Mouse (Mus musculus) lung, embryonic 15.5 days (tissue): ENCODE data around the gene Gm14214. TPM values are rescaled to one million over a fixed set of nuclear protein-coding genes. Genes with fewer than 3 reads are reported as not detected.
A peak's percentile ranks its signal among the peaks of the same experiment; 100 is the strongest.

Experiments
- ATAC-seq: fragments of 200-750 bp; cut with Nextera tagmentation; 2 replicates; pipeline ENCODE4 v1.8.0; 2017; ENCODE audit warnings: moderate number of reproducible peaks, borderline replicate concordance; ENCODE audit not compliant: low FRiP score, low TSS enrichment; ENCODE audit errors: extremely low read depth
- H3K27ac ChIP-seq: fragments of 300-500 bp; sonication (generic); 2 replicates; pipeline ENCODE4 v1.5.1; 2015; ENCODE audit warnings: moderate library complexity, mild to moderate bottlenecking, inconsistent platforms
- H3K27me3 ChIP-seq: fragments of 300-500 bp; sonication (generic); 2 replicates; pipeline ENCODE4 v1.6.1; 2015; ENCODE audit warnings: inconsistent platforms
- H3K36me3 ChIP-seq: fragments of 300-500 bp; sonication (generic); 2 replicates; pipeline ENCODE4 v1.6.1; 2015; ENCODE audit warnings: inconsistent platforms
- H3K4me1 ChIP-seq: fragments of 300-500 bp; sonication (generic); 2 replicates; pipeline ENCODE4 v1.6.1; 2015; ENCODE audit warnings: inconsistent platforms
- H3K4me2 ChIP-seq: fragments of 300-500 bp; sonication (generic); 2 replicates; pipeline ENCODE4 v1.6.1; 2015; ENCODE audit warnings: inconsistent platforms, mild to moderate bottlenecking, moderate library complexity
- H3K4me3 ChIP-seq: fragments of 300-500 bp; sonication (generic); 2 replicates; pipeline ENCODE4 v1.5.1; 2015; ENCODE audit warnings: mild to moderate bottlenecking, inconsistent platforms
- H3K9ac ChIP-seq: fragments of 300-500 bp; sonication (generic); 2 replicates; pipeline ENCODE4 v1.6.1; 2015; ENCODE audit warnings: inconsistent platforms
- H3K9me3 ChIP-seq: fragments of 300-500 bp; sonication (generic); 2 replicates; pipeline ENCODE4 v1.6.1; 2016; ENCODE audit warnings: inconsistent platforms
- WGBS: fragments of 180-500 bp; shearing (Covaris S2); methylation state at CpG from one replicate; pipeline ENCODE4 v1.1.7; 2015; 5-methylcytosine and 5-hydroxymethylcytosine counted together
- polyA plus RNA-seq: library from polyadenylated mRNA; unstranded; fragments of >200 nt; fragmentation: Nextera tagmentation; extraction: Ambion mirVana; gene quantifications from 2 replicates; pipeline ENCODE4 v1.2.1, GENCODE M21; 2015

The Gm14214 gene
- polyA plus RNA-seq, 1 experiment from 2014 or later: not detected

DNA sequence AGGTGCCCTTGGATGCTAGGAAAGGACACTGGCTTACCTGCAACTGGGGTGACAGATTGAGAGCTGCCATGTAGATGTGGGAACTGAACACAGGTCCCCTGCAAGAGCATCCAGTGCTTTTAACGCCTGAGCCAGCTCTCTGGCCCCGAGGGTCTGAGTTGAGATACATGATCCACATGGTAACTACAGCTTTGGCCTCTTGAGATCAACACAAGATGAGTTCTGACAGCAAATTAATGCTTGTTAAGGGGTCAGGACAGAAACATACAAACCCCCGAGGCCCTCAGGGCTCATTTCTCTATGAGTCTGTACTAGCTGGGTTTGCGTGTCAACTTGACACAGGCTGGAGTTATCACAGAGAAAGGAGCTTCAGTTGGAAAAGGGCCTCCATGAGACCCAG lies 25.9 kb downstream of the Gm14214 start:
- no peaks in the 10 kb centered on the region for H3K36me3 ChIP-seq
- peaks cover under 1% of the 10 kb centered on the region for H3K4me1 ChIP-seq
- H3K27ac ChIP-seq: no peak overlapping the region
- no peak overlapping the region for H3K4me2 ChIP-seq
- WGBS: 67% methylated on average over 4 of the region's 4 CpGs
- no peak overlapping the region for H3K4me3 ChIP-seq
- no peaks in the 10 kb centered on the region for H3K27me3 ChIP-seq
- H3K9me3 ChIP-seq: no peaks in the 10 kb centered on the region
- no peak overlapping the region for H3K9ac ChIP-seq
- no peak for ATAC-seq

DNA sequence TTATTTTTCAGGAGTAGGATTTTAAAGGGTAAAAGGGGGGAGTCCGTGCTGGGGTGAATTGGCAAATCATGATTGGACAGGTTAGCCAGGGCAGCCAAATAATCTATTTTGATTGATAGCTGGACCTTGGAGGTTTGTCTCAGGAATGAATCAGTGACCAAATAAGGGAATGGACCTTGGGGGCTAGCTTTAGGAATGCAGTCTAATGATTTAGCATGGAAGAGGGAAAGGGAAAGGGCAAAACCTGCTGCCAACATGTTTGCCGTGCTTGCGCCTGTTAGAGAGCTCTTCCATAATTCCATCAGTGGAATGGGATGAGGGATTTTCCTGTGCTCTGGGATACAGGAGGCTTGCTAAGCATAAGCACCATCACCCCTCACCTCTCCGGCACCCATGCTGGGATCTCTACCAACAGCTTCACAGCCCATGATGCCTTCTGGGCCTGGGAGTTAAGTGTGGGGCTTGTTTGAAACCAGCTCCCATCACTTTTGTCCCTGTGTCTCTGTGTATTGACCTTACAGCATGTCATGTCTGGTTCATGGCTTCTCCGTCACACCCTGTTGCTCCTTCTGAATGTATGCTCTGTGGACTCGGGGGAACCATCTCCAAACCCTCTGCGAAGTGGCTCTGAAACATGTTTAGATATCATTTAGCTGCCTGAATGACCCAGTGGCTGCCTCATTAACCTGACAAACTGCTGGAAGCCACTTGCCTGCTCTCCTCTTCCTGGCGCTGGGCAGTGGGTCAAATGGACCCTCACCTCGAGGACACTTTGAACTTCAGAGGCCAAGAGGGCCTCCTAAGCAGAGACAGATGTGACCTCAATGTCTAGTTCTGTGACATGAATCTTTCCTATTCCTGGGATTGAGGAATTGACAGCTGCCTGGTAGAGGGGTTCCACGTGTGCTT lies 26.7 kb downstream of the Gm14214 start:
- no peak for ATAC-seq
- H3K36me3 ChIP-seq: no peaks in the 10 kb centered on the region
- no peak overlapping the region for H3K9ac ChIP-seq
- no peak overlapping the region for H3K27ac ChIP-seq
- 66% methylated on average over 10 of the region's 10 CpGs for WGBS
- H3K27me3 ChIP-seq: no peaks in the 10 kb centered on the region
- H3K4me2 ChIP-seq: no peak overlapping the region
- H3K9me3 ChIP-seq: no peaks in the 10 kb centered on the region
- no peaks in the 10 kb centered on the region for H3K4me1 ChIP-seq
- no peak overlapping the region for H3K4me3 ChIP-seq

DNA sequence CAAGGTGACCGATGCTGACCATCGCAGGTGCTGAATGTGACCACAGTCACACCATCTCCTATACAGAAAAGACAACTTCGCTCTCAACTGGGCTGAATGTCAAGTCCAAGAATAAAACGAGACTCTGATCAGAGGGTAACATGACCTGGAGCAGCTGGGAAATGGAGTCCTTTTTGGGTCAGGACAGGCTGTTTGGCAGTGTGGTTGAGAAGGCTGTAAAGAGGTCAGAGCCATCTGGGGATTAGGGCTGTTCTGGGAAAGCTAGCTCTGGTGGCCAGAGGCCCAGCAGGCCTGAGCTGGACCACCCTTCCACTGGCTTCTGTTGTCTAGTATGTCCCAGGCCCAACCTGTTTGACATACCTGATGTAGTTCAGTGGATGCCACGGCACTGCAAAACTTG lies 31.2 kb downstream of the Gm14214 start:
- H3K36me3 ChIP-seq: no peaks in the 10 kb centered on the region
- no peak overlapping the region for H3K4me3 ChIP-seq
- H3K9me3 ChIP-seq: no peaks in the 10 kb centered on the region
- H3K27ac ChIP-seq: no peak overlapping the region
- no peaks in the 10 kb centered on the region for H3K4me1 ChIP-seq
- ATAC-seq: no peak
- no peak overlapping the region for H3K9ac ChIP-seq
- no peak overlapping the region for H3K4me2 ChIP-seq
- 84% methylated on average over 5 of the region's 5 CpGs for WGBS
- no peaks in the 10 kb centered on the region for H3K27me3 ChIP-seq

DNA sequence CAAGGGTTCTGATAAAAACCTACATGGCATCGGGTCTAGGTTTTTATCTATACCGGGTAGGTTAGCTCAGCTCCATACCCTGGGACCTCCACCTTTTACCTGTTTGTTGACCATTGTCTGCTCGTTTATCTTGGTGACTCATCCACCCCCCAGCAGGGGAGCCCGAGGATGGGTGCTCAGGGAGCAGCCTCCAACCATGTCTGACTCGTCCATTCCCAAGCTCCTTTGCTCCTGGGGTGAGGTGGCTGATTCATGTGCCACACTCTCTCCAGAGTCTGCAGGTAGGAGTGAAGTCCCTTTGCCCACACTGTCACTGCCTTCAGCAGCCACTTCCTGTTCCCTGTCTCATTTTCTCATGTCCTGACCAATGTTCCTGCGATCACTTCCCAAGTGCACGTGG lies 33.8 kb downstream of the Gm14214 start:
- H3K4me2 ChIP-seq: no peak overlapping the region
- no peaks in the 10 kb centered on the region for H3K9me3 ChIP-seq
- no peak overlapping the region for H3K9ac ChIP-seq
- H3K4me1 ChIP-seq: peaks cover 16% of the 10 kb centered on the region
- WGBS: 70% methylated on average over 7 of the region's 7 CpGs
- H3K4me3 ChIP-seq: no peak overlapping the region
- H3K27me3 ChIP-seq: no peaks in the 10 kb centered on the region
- H3K36me3 ChIP-seq: no peaks in the 10 kb centered on the region
- no peak for ATAC-seq
- H3K27ac ChIP-seq: no peak overlapping the region

DNA sequence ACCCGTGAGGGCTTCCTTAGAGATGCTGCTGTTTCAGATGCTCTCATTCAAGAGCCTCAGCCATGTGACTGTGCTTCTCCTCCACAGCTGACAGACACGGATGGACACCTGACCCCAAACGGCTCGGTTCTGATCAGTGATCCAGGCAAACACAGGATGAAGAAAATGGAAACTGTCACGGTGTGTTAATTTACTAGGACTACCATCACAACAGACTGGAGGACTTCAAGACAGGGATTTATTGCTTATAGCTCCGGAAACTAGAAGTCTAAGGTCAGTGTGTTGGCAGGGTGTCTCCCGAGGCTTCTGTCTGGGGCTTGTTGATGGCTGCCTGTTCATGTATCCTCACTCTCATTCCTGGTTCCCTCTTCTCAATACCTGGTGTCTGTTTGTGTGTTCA lies 34.4 kb downstream of the Gm14214 start:
- no peak overlapping the region for H3K4me3 ChIP-seq
- H3K27me3 ChIP-seq: no peaks in the 10 kb centered on the region
- no peak overlapping the region for H3K4me2 ChIP-seq
- no peaks in the 10 kb centered on the region for H3K9me3 ChIP-seq
- 53% methylated on average over 7 of the region's 7 CpGs for WGBS
- no peak overlapping the region for H3K9ac ChIP-seq
- ATAC-seq: no peak
- H3K27ac ChIP-seq: no peak overlapping the region
- H3K36me3 ChIP-seq: no peaks in the 10 kb centered on the region
- peaks cover 19% of the 10 kb centered on the region for H3K4me1 ChIP-seq

DNA sequence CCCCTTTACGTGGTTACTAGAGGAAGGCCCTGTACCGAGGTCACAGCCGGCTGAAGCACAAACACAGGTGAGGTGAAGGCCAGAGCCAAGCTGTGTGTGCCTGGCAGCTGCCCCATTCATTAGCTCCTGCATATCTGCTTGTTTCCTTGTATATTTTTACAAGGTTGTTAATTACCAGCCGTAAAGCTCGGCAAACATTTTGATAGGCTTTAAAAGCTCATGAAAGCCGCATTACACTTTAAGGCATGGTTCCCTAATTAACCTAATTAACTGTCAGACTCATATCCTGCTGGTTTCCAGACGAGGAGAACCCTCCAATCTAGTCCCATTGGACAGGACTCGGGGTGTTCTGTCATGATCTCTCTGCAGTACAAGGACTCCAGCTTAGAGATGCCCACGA lies 34.9 kb downstream of the Gm14214 start:
- no peak overlapping the region for H3K4me3 ChIP-seq
- 55% methylated on average over 9 of the region's 9 CpGs for WGBS
- peaks cover 23% of the 10 kb centered on the region for H3K4me1 ChIP-seq
- H3K4me2 ChIP-seq: no peak overlapping the region
- no peak overlapping the region for H3K27ac ChIP-seq
- no peak for ATAC-seq
- H3K9me3 ChIP-seq: no peaks in the 10 kb centered on the region
- H3K36me3 ChIP-seq: no peaks in the 10 kb centered on the region
- H3K9ac ChIP-seq: no peak overlapping the region
- no peaks in the 10 kb centered on the region for H3K27me3 ChIP-seq

DNA sequence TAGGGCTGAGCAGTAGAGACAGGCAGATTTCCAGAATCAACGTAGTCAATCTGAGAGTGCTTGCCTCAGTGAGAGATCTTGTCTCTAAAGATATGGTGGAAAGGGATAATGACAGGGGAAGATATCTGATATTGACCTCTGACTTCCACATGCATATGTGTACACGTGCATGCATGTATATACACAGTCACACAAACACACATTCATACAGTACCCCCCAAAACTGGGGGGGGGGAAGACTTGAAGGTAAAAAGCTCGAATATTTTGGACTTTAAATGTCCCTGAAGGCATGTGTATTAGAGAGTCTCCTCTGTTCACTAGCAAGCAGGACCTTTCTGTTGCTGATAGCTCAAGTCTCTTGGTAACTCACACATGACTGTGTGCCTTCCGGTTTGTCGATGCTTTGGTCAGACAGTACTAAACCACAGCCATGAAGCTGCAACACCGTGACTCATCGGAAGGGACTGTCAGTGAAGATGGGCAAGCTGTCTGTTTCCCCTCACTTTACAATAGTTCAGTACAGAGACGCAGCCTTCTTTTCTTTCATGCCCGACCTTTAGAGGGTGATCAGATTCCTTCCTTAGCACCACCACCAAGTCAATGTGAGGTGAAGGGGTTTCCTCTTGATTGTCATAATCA lies 37.2 kb downstream of the Gm14214 start:
- no peak overlapping the region for H3K4me3 ChIP-seq
- H3K36me3 ChIP-seq: no peaks in the 10 kb centered on the region
- no peak for ATAC-seq
- no peak overlapping the region for H3K4me2 ChIP-seq
- H3K27me3 ChIP-seq: no peaks in the 10 kb centered on the region
- no peak overlapping the region for H3K9ac ChIP-seq
- H3K9me3 ChIP-seq: no peaks in the 10 kb centered on the region
- peaks cover 40% of the 10 kb centered on the region for H3K4me1 ChIP-seq
- H3K27ac ChIP-seq: 0 out of 2 replicates have a peak overlapping the region, but pooled peaks have one; percentile 15
- 70% methylated on average over 9 of the region's 9 CpGs for WGBS

DNA sequence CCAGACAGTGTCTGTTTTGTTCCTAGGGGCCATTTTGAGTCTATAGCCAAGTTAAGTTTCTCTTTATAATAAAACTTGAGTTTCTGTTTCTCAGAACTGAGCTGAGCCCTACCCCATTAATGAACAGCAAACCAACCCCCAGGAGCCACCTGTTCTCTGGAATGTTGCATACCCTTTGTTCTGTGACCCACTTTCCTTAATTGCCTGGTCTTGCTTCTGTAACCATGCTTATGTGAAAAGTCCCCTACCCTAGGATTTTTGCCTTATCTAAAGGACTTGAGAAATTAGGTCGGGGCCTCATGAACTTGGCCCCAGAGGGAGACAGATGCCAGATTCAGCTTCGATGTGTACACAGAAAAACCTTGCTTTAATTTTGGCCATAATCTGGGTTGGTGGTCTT lies 37.9 kb downstream of the Gm14214 start:
- H3K27me3 ChIP-seq: no peaks in the 10 kb centered on the region
- H3K4me2 ChIP-seq: no peak overlapping the region
- no peak for ATAC-seq
- no peaks in the 10 kb centered on the region for H3K36me3 ChIP-seq
- no peak overlapping the region for H3K9ac ChIP-seq
- peaks cover 44% of the 10 kb centered on the region for H3K4me1 ChIP-seq
- no peak overlapping the region for H3K4me3 ChIP-seq
- H3K27ac ChIP-seq: peak overlapping the region; percentile 15; the same call in 1 of the 2 replicates
- H3K9me3 ChIP-seq: no peaks in the 10 kb centered on the region
- 27% methylated on average over 2 of the region's 2 CpGs for WGBS

DNA sequence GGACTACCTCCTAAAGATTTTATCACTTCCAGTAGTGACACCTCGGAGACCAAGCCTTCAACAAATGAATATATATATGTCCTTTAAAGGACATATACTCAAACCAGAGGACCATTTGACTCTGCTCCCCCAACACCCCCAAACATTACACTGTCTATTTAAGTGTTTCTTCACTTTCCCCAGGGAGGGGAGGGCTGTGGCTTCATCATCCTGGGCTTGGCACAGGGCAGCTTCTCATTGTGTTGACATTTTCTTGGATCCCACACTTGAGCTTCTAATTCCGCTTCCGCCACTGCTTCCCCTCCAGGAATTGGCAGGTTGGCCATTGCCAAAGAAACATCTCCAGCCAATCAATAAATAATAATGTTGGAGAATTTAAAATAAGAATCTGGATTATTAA lies 39.0 kb downstream of the Gm14214 start:
- H3K27ac ChIP-seq: peak overlapping the region; percentile 69
- WGBS: 31% methylated on average over 3 of the region's 3 CpGs
- ATAC-seq: peak; percentile 69; the same call in 1 of the 2 replicates
- no peaks in the 10 kb centered on the region for H3K9me3 ChIP-seq
- no peak overlapping the region for H3K4me2 ChIP-seq
- peaks cover 44% of the 10 kb centered on the region for H3K4me1 ChIP-seq
- H3K27me3 ChIP-seq: no peaks in the 10 kb centered on the region
- H3K36me3 ChIP-seq: no peaks in the 10 kb centered on the region
- no peak overlapping the region for H3K9ac ChIP-seq
- H3K4me3 ChIP-seq: no peak overlapping the region

DNA sequence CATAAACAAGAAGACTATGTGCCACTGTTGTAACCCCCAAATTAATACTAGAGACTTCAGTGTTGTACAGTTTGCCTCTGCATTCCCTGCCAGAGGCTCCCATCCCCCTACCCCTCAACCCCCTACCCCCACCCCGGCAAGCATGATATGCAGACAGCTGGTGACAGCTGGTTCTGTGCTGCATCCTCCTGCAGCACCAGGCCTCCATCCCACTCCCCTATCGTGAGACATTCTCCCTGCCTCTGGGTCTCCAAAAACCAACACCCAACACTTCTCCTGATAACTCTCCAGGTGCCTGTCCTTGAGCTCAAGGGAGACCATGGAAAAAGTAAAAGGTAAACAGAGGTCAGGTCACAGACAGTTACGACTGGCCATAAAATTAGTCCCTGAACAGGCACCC lies 40.1 kb downstream of the Gm14214 start:
- peak; percentile 43; the same call in 1 of the 2 replicates for ATAC-seq
- H3K36me3 ChIP-seq: no peaks in the 10 kb centered on the region

DNA sequence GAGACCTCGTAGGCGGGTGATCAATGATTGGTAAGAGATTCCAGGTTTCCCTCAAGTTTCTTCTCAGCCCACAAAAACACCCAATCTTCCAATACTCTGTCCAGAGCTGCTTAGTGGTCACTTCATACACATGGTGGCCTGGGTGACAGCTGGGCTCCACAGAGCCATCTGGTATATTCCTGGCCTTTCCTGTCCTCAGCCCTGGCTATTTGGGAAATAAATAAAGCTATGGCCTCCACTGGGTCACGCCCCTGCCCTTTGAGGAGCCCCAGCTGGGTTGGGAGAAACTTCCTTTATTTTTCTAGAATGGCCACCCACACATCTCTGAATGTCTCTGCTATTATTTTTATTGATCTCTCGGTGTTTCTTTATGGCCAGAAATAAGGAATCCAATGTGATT lies 46.4 kb downstream of the Gm14214 start:
- H3K9me3 ChIP-seq: no peaks in the 10 kb centered on the region
- no peak overlapping the region for H3K27ac ChIP-seq
- peaks cover 8% of the 10 kb centered on the region for H3K4me1 ChIP-seq
- no peak for ATAC-seq
- H3K4me3 ChIP-seq: no peak overlapping the region
- no peaks in the 10 kb centered on the region for H3K36me3 ChIP-seq
- H3K4me2 ChIP-seq: no peak overlapping the region
- no peak overlapping the region for H3K9ac ChIP-seq
- no peaks in the 10 kb centered on the region for H3K27me3 ChIP-seq
- 72% methylated on average over 4 of the region's 4 CpGs for WGBS

More for the DNA sequence above, 40.1 kb downstream of the Gm14214 start:
- no peak overlapping the region for H3K4me3 ChIP-seq
- no peak overlapping the region for H3K4me2 ChIP-seq
- 33% methylated on average over 3 of the region's 3 CpGs for WGBS
- H3K27me3 ChIP-seq: no peaks in the 10 kb centered on the region
- H3K9ac ChIP-seq: no peak overlapping the region
- no peaks in the 10 kb centered on the region for H3K9me3 ChIP-seq
- 0 out of 2 replicates have a peak overlapping the region, but pooled peaks have one; percentile 69 for H3K27ac ChIP-seq
- H3K4me1 ChIP-seq: peaks cover 44% of the 10 kb centered on the region

DNA sequence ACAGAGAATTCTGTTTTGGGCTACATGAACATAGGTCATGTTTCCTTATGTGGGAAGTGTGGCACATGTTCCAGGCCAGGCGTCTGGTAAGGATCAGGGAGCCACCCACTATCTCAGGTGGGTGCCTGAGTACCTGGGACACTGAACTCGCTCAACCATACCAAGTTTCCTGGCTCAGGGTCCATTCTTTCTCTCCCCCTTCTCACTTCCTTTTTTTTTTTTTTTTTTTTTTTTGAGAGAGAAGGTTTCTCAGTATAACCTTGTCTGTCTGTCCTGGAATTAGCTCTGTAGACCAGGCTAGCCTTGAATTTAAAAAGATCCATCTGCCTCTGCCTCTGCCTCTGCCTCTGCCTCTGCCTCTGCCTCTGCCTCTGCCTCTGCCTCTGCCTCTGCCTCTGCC lies 49.5 kb downstream of the Gm14214 start:
- ATAC-seq: no peak
- no peaks in the 10 kb centered on the region for H3K27me3 ChIP-seq
- 0 out of 2 replicates have a peak, but pooled peaks cover 6% of the 10 kb centered on the region for H3K4me1 ChIP-seq
- WGBS: 77% methylated on average over 2 of the region's 2 CpGs
- H3K9ac ChIP-seq: no peak overlapping the region
- H3K4me3 ChIP-seq: no peak overlapping the region
- H3K36me3 ChIP-seq: no peaks in the 10 kb centered on the region
- H3K27ac ChIP-seq: no peak overlapping the region
- H3K4me2 ChIP-seq: no peak overlapping the region
- no peaks in the 10 kb centered on the region for H3K9me3 ChIP-seq
